Mouse (Mus musculus): ENCODE measurements around the gene Itga6. TPM values are rescaled to one million over a fixed set of nuclear protein-coding genes. Genes with fewer than 3 reads are reported as not detected.

Itga6 gene
- polyA plus RNA-seq, 1 experiment from 2014 or later: 82.4 TPM

GRCm38 (mm10) chr2:71816391-71817041 lies 71.1 kb downstream of the Itga6 start:
- H3K4me3 ChIP-seq (replicated peaks; ENCODE audit: low read depth, low read length): no peak overlapping the region
- 40% methylated on average over 14 of the region's 14 CpGs for WGBS
- no peaks in the 10 kb centered on the region for H3K9me3 ChIP-seq (replicated peaks; ENCODE audit: low read length)
- H3K4me1 ChIP-seq (replicated peaks; ENCODE audit: insufficient read depth, low read length): peaks cover 15% of the 10 kb centered on the region
- TF ChIP-seq CTCF (IDR thresholded peaks at IDR 0.05; ENCODE audit: low read depth): peak; percentile 90
- H3K9ac ChIP-seq (ENCODE audit: low read depth, low read length): no peak overlapping the region
- no peak overlapping the region for H3K27ac ChIP-seq
- H3K36me3 ChIP-seq (ENCODE audit: insufficient read depth, low read length): peaks cover 10% of the 10 kb centered on the region; the same call in 1 of the 2 replicates
- no peak overlapping the region for H3K4me2 ChIP-seq (ENCODE audit: low read length)
- H3K27me3 ChIP-seq (ENCODE audit: insufficient read depth, low read length): no peaks in the 10 kb centered on the region
- ATAC-seq (replicated peaks; ENCODE audit: low FRiP score, low read depth): no peak
- peak; percentile 88 for DNase-seq (ENCODE audit: low spot score)

GRCm38 (mm10) chr2:71824146-71824545 lies 78.7 kb downstream of the Itga6 start:
- DNase-seq (ENCODE audit: low spot score) (no peak), ATAC-seq (replicated peaks; ENCODE audit: low FRiP score, low read depth) (no peak)
- no peaks in the 10 kb centered on the region for H3K27me3 ChIP-seq (ENCODE audit: insufficient read depth, low read length)
- no peak for TF ChIP-seq CTCF (IDR thresholded peaks at IDR 0.05; ENCODE audit: low read depth)
- 53% methylated on average over 13 of the region's 13 CpGs for WGBS
- H3K36me3 ChIP-seq (ENCODE audit: insufficient read depth, low read length): 0 out of 2 replicates have a peak, but pooled peaks cover 8% of the 10 kb centered on the region
- H3K4me1 ChIP-seq (replicated peaks; ENCODE audit: insufficient read depth, low read length): no peaks in the 10 kb centered on the region
- no peak overlapping the region for H3K27ac ChIP-seq
- H3K4me3 ChIP-seq (replicated peaks; ENCODE audit: low read depth, low read length): no peak overlapping the region
- no peak overlapping the region for H3K4me2 ChIP-seq (ENCODE audit: low read length)
- no peak overlapping the region for H3K9ac ChIP-seq (ENCODE audit: low read depth, low read length)
- H3K9me3 ChIP-seq (replicated peaks; ENCODE audit: low read length): no peaks in the 10 kb centered on the region

- H3K9me3 ChIP-seq (replicated peaks; ENCODE audit: low read length): no peaks in the 10 kb centered on the region
- H3K4me2 ChIP-seq (ENCODE audit: low read length): no peak overlapping the region
- TF ChIP-seq CTCF (IDR thresholded peaks at IDR 0.05; ENCODE audit: low read depth): no peak
- H3K9ac ChIP-seq (ENCODE audit: low read depth, low read length): no peak overlapping the region
- H3K4me3 ChIP-seq (replicated peaks; ENCODE audit: low read depth, low read length): no peak overlapping the region
- 0 out of 2 replicates have a peak, but pooled peaks cover 2% of the 10 kb centered on the region for H3K36me3 ChIP-seq (ENCODE audit: insufficient read depth, low read length)
- DNase-seq (ENCODE audit: low spot score) (no peak), ATAC-seq (replicated peaks; ENCODE audit: low FRiP score, low read depth) (no peak)
- no peaks in the 10 kb centered on the region for H3K27me3 ChIP-seq (ENCODE audit: insufficient read depth, low read length)
- H3K27ac ChIP-seq: no peak overlapping the region
- 79% methylated on average over 13 of the region's 13 CpGs for WGBS
- no peaks in the 10 kb centered on the region for H3K4me1 ChIP-seq (replicated peaks; ENCODE audit: insufficient read depth, low read length)
Observed at GRCm38 (mm10) chr2:71827711-71828110, 82.3 kb downstream of the Itga6 start.

GRCm38 (mm10) chr2:71828928-71829327 lies 83.5 kb downstream of the Itga6 start:
- DNase-seq (ENCODE audit: low spot score): peak; percentile 67
- Histone ChIP-seq H3K9ac (ENCODE audit: low read depth, low read length) (no peak overlapping the region), H3K27ac (no peak overlapping the region), H3K9me3 (replicated peaks; ENCODE audit: low read length) (no peaks in the 10 kb centered on the region), H3K36me3 (ENCODE audit: insufficient read depth, low read length) (peaks cover 4% of the 10 kb centered on the region; the same call in 1 of the 2 replicates), H3K4me1 (replicated peaks; ENCODE audit: insufficient read depth, low read length) (no peaks in the 10 kb centered on the region), H3K4me3 (replicated peaks; ENCODE audit: low read depth, low read length) (no peak overlapping the region), H3K4me2 (ENCODE audit: low read length) (no peak overlapping the region), H3K27me3 (ENCODE audit: insufficient read depth, low read length) (no peaks in the 10 kb centered on the region)
- ATAC-seq (replicated peaks; ENCODE audit: low FRiP score, low read depth): peak; percentile 40; the same call in 1 of the 2 replicates
- TF ChIP-seq CTCF (IDR thresholded peaks at IDR 0.05; ENCODE audit: low read depth): no peak
- 37% methylated on average over 11 of the region's 11 CpGs for WGBS

- no peak for TF ChIP-seq CTCF (IDR thresholded peaks at IDR 0.05; ENCODE audit: low read depth)
- Histone ChIP-seq H3K27ac (no peak overlapping the region), H3K4me3 (replicated peaks; ENCODE audit: low read depth, low read length) (no peak overlapping the region), H3K4me1 (replicated peaks; ENCODE audit: insufficient read depth, low read length) (no peaks in the 10 kb centered on the region), H3K4me2 (ENCODE audit: low read length) (no peak overlapping the region), H3K27me3 (ENCODE audit: insufficient read depth, low read length) (no peaks in the 10 kb centered on the region), H3K36me3 (ENCODE audit: insufficient read depth, low read length) (peaks cover 19% of the 10 kb centered on the region; the same call in 1 of the 2 replicates), H3K9ac (ENCODE audit: low read depth, low read length) (no peak overlapping the region), H3K9me3 (replicated peaks; ENCODE audit: low read length) (no peaks in the 10 kb centered on the region)
- WGBS: 87% methylated on average over 6 of the region's 6 CpGs
- DNase-seq (ENCODE audit: low spot score) (no peak), ATAC-seq (replicated peaks; ENCODE audit: low FRiP score, low read depth) (no peak)
Observed at GRCm38 (mm10) chr2:71833626-71834025, 88.2 kb downstream of the Itga6 start.

GRCm38 (mm10) chr2:71834371-71834770 lies 89.0 kb downstream of the Itga6 start:
- Histone ChIP-seq H3K36me3 (ENCODE audit: insufficient read depth, low read length) (peaks cover 23% of the 10 kb centered on the region), H3K27ac (no peak overlapping the region), H3K4me2 (ENCODE audit: low read length) (no peak overlapping the region), H3K4me1 (replicated peaks; ENCODE audit: insufficient read depth, low read length) (no peaks in the 10 kb centered on the region), H3K9me3 (replicated peaks; ENCODE audit: low read length) (no peaks in the 10 kb centered on the region), H3K4me3 (replicated peaks; ENCODE audit: low read depth, low read length) (no peak overlapping the region), H3K27me3 (ENCODE audit: insufficient read depth, low read length) (no peaks in the 10 kb centered on the region), H3K9ac (ENCODE audit: low read depth, low read length) (no peak overlapping the region)
- DNase-seq (ENCODE audit: low spot score): no peak
- no peak for ATAC-seq (replicated peaks; ENCODE audit: low FRiP score, low read depth)
- TF ChIP-seq CTCF (IDR thresholded peaks at IDR 0.05; ENCODE audit: low read depth): no peak
- 54% methylated on average over 7 of the region's 7 CpGs for WGBS
